Mouse (Mus musculus): Measurements from ENCODE around the gene Spns3. TPM values are rescaled to one million over a fixed set of nuclear protein-coding genes. Genes with fewer than 3 reads are reported as not detected.

The Spns3 gene
- polyA plus RNA-seq, 1 experiment from 2014 or later, result 0.10 TPM

- Histone ChIP-seq H3K36me3 (ENCODE audit: control insufficient read depth, insufficient read depth, low read length) (no peaks in the 10 kb centered on the region), H3K27ac (ENCODE audit: low read depth, low read length) (no peak overlapping the region), H3K4me1 (ENCODE audit: control insufficient read depth, insufficient read depth, low read length) (no peaks in the 10 kb centered on the region), H3K27me3 (replicated peaks; ENCODE audit: control insufficient read depth, insufficient read depth, low read length) (no peaks in the 10 kb centered on the region), H3K9me3 (replicated peaks; ENCODE audit: control insufficient read depth, low read length) (no peaks in the 10 kb centered on the region), H3K4me3 (ENCODE audit: low read depth, low read length) (no peak overlapping the region), H3K4me2 (ENCODE audit: low read length) (no peak overlapping the region), H3K9ac (ENCODE audit: low read length) (no peak overlapping the region)
- no peak for DNase-seq (ENCODE audit: low spot score)
- no peak for ATAC-seq
- WGBS, result 85% methylated on average over 7 of the region's 7 CpGs
Observed at GRCm38 (mm10) chr11:72566304-72566703, 16.0 kb upstream of the Spns3 start.

GRCm38 (mm10) chr11:72564232-72564807, 14.0 kb upstream of the Spns3 start:
- H3K27me3 ChIP-seq (replicated peaks; ENCODE audit: control insufficient read depth, insufficient read depth, low read length), result no peaks in the 10 kb centered on the region
- WGBS, result 24% methylated on average over 6 of the region's 6 CpGs
- 0 out of 2 replicates have a peak, but pooled peaks have one; percentile 32 for ATAC-seq

GRCm38 (mm10) chr11:72560661-72561060, 10.4 kb upstream of the Spns3 start:
- Histone ChIP-seq H3K36me3 (ENCODE audit: control insufficient read depth, insufficient read depth, low read length) (no peaks in the 10 kb centered on the region), H3K27ac (ENCODE audit: low read depth, low read length) (no peak overlapping the region), H3K9me3 (replicated peaks; ENCODE audit: control insufficient read depth, low read length) (no peaks in the 10 kb centered on the region), H3K27me3 (replicated peaks; ENCODE audit: control insufficient read depth, insufficient read depth, low read length) (no peaks in the 10 kb centered on the region), H3K4me3 (ENCODE audit: low read depth, low read length) (no peak overlapping the region), H3K9ac (ENCODE audit: low read length) (no peak overlapping the region), H3K4me2 (ENCODE audit: low read length) (no peak overlapping the region), H3K4me1 (ENCODE audit: control insufficient read depth, insufficient read depth, low read length) (no peaks in the 10 kb centered on the region)
- DNase-seq (ENCODE audit: low spot score) (no peak), ATAC-seq (no peak)
- WGBS, result 81% methylated on average over 3 of the region's 3 CpGs

More at GRCm38 (mm10) chr11:72564232-72564807, 14.0 kb upstream of the Spns3 start:
- H3K36me3 ChIP-seq (ENCODE audit: control insufficient read depth, insufficient read depth, low read length), result no peaks in the 10 kb centered on the region
- no peak overlapping the region for H3K9ac ChIP-seq (ENCODE audit: low read length)
- no peaks in the 10 kb centered on the region for H3K4me1 ChIP-seq (ENCODE audit: control insufficient read depth, insufficient read depth, low read length)
- H3K4me3 ChIP-seq (ENCODE audit: low read depth, low read length), result no peak overlapping the region
- peak; percentile 84 for DNase-seq (ENCODE audit: low spot score)
- no peak overlapping the region for H3K4me2 ChIP-seq (ENCODE audit: low read length)
- no peak overlapping the region for H3K27ac ChIP-seq (ENCODE audit: low read depth, low read length)
- H3K9me3 ChIP-seq (replicated peaks; ENCODE audit: control insufficient read depth, low read length), result no peaks in the 10 kb centered on the region

- no peaks in the 10 kb centered on the region for H3K36me3 ChIP-seq (ENCODE audit: control insufficient read depth, insufficient read depth, low read length)
- no peaks in the 10 kb centered on the region for H3K9me3 ChIP-seq (replicated peaks; ENCODE audit: control insufficient read depth, low read length)
- no peak overlapping the region for H3K4me3 ChIP-seq (ENCODE audit: low read depth, low read length)
- ATAC-seq, result no peak
- no peak overlapping the region for H3K4me2 ChIP-seq (ENCODE audit: low read length)
- H3K27ac ChIP-seq (ENCODE audit: low read depth, low read length), result no peak overlapping the region
- DNase-seq (ENCODE audit: low spot score), result no peak
- no peaks in the 10 kb centered on the region for H3K27me3 ChIP-seq (replicated peaks; ENCODE audit: control insufficient read depth, insufficient read depth, low read length)
- no peaks in the 10 kb centered on the region for H3K4me1 ChIP-seq (ENCODE audit: control insufficient read depth, insufficient read depth, low read length)
- 69% methylated on average over 5 of the region's 5 CpGs for WGBS
- no peak overlapping the region for H3K9ac ChIP-seq (ENCODE audit: low read length)
Observed at GRCm38 (mm10) chr11:72558155-72558554, 7.8 kb upstream of the Spns3 start.

- H3K4me3 ChIP-seq (ENCODE audit: low read depth, low read length), result no peak overlapping the region
- H3K9ac ChIP-seq (ENCODE audit: low read length), result no peak overlapping the region
- H3K27me3 ChIP-seq (replicated peaks; ENCODE audit: control insufficient read depth, insufficient read depth, low read length), result no peaks in the 10 kb centered on the region
- ATAC-seq (no peak), DNase-seq (ENCODE audit: low spot score) (no peak)
- H3K4me2 ChIP-seq (ENCODE audit: low read length), result no peak overlapping the region
- no peaks in the 10 kb centered on the region for H3K4me1 ChIP-seq (ENCODE audit: control insufficient read depth, insufficient read depth, low read length)
- no peaks in the 10 kb centered on the region for H3K36me3 ChIP-seq (ENCODE audit: control insufficient read depth, insufficient read depth, low read length)
- H3K27ac ChIP-seq (ENCODE audit: low read depth, low read length), result no peak overlapping the region
- WGBS, result 72% methylated on average over 2 of the region's 2 CpGs
- no peaks in the 10 kb centered on the region for H3K9me3 ChIP-seq (replicated peaks; ENCODE audit: control insufficient read depth, low read length)
Observed at GRCm38 (mm10) chr11:72556953-72557352, 6.6 kb upstream of the Spns3 start.

GRCm38 (mm10) chr11:72556470-72556869, 6.2 kb upstream of the Spns3 start:
- WGBS, result 95% methylated on average over 4 of the region's 4 CpGs
- no peak for DNase-seq (ENCODE audit: low spot score)
- Histone ChIP-seq H3K4me3 (ENCODE audit: low read depth, low read length) (no peak overlapping the region), H3K27me3 (replicated peaks; ENCODE audit: control insufficient read depth, insufficient read depth, low read length) (no peaks in the 10 kb centered on the region), H3K36me3 (ENCODE audit: control insufficient read depth, insufficient read depth, low read length) (no peaks in the 10 kb centered on the region), H3K4me1 (ENCODE audit: control insufficient read depth, insufficient read depth, low read length) (no peaks in the 10 kb centered on the region), H3K27ac (ENCODE audit: low read depth, low read length) (no peak overlapping the region), H3K4me2 (ENCODE audit: low read length) (no peak overlapping the region), H3K9ac (ENCODE audit: low read length) (no peak overlapping the region), H3K9me3 (replicated peaks; ENCODE audit: control insufficient read depth, low read length) (no peaks in the 10 kb centered on the region)
- ATAC-seq, result no peak

- WGBS, result 78% methylated on average over 7 of the region's 7 CpGs
- DNase-seq (ENCODE audit: low spot score) (no peak), ATAC-seq (no peak)
- no peaks in the 10 kb centered on the region for H3K36me3 ChIP-seq (ENCODE audit: control insufficient read depth, insufficient read depth, low read length)
- H3K27me3 ChIP-seq (replicated peaks; ENCODE audit: control insufficient read depth, insufficient read depth, low read length), result no peaks in the 10 kb centered on the region
- H3K9me3 ChIP-seq (replicated peaks; ENCODE audit: control insufficient read depth, low read length), result no peaks in the 10 kb centered on the region
- no peak overlapping the region for H3K9ac ChIP-seq (ENCODE audit: low read length)
- no peaks in the 10 kb centered on the region for H3K4me1 ChIP-seq (ENCODE audit: control insufficient read depth, insufficient read depth, low read length)
- H3K4me2 ChIP-seq (ENCODE audit: low read length), result no peak overlapping the region
- no peak overlapping the region for H3K4me3 ChIP-seq (ENCODE audit: low read depth, low read length)
- no peak overlapping the region for H3K27ac ChIP-seq (ENCODE audit: low read depth, low read length)
Observed at GRCm38 (mm10) chr11:72551531-72552105, 1.3 kb upstream of the Spns3 start.

GRCm38 (mm10) chr11:72547181-72547580, 3.1 kb downstream of the Spns3 start:
- H3K9ac ChIP-seq (ENCODE audit: low read length), result no peak overlapping the region
- no peaks in the 10 kb centered on the region for H3K36me3 ChIP-seq (ENCODE audit: control insufficient read depth, insufficient read depth, low read length)
- no peak overlapping the region for H3K4me3 ChIP-seq (ENCODE audit: low read depth, low read length)
- H3K9me3 ChIP-seq (replicated peaks; ENCODE audit: control insufficient read depth, low read length), result no peaks in the 10 kb centered on the region
- no peak overlapping the region for H3K27ac ChIP-seq (ENCODE audit: low read depth, low read length)
- 81% methylated on average over 3 of the region's 3 CpGs for WGBS
- DNase-seq (ENCODE audit: low spot score) (no peak), ATAC-seq (no peak)
- no peaks in the 10 kb centered on the region for H3K27me3 ChIP-seq (replicated peaks; ENCODE audit: control insufficient read depth, insufficient read depth, low read length)
- no peak overlapping the region for H3K4me2 ChIP-seq (ENCODE audit: low read length)
- H3K4me1 ChIP-seq (ENCODE audit: control insufficient read depth, insufficient read depth, low read length), result no peaks in the 10 kb centered on the region

- Histone ChIP-seq H3K4me1 (ENCODE audit: control insufficient read depth, insufficient read depth, low read length) (no peaks in the 10 kb centered on the region), H3K9ac (ENCODE audit: low read length) (no peak overlapping the region), H3K27me3 (replicated peaks; ENCODE audit: control insufficient read depth, insufficient read depth, low read length) (no peaks in the 10 kb centered on the region), H3K9me3 (replicated peaks; ENCODE audit: control insufficient read depth, low read length) (no peaks in the 10 kb centered on the region), H3K36me3 (ENCODE audit: control insufficient read depth, insufficient read depth, low read length) (no peaks in the 10 kb centered on the region), H3K27ac (ENCODE audit: low read depth, low read length) (no peak overlapping the region), H3K4me3 (ENCODE audit: low read depth, low read length) (no peak overlapping the region), H3K4me2 (ENCODE audit: low read length) (no peak overlapping the region)
- no peak for DNase-seq (ENCODE audit: low spot score)
- WGBS, result 80% methylated on average over 7 of the region's 7 CpGs
- no peak for ATAC-seq
Observed at GRCm38 (mm10) chr11:72544716-72545115, 5.6 kb downstream of the Spns3 start.
